Mouse (Mus musculus) stomach, postnatal 0 days (tissue): ENCODE measurements at regions not wholly inside any gene's neighbourhood (a gene's known extent, or its start where the extent isn't known, plus 50 kb on each side); places are given as distances from the start of the nearest gene placed in this dataset.

Source experiments
- ATAC-seq: fragments of 200-750 bp; cut with Nextera tagmentation; 2 replicates; pipeline ENCODE4 v1.8.0; 2017; ENCODE audit not compliant: low FRiP score, low TSS enrichment
- DNase-seq: peaks from one replicate; pipeline ENCODE4 v3.0.0-alpha.2; 2016; ENCODE audit warnings: low spot score
- H3K27ac ChIP-seq: fragments of 300-500 bp; sonication (generic); replicated peaks from 2 replicates; pipeline ENCODE4 v1.5.1; 2014; ENCODE audit warnings: mild to moderate bottlenecking, control low read depth
- H3K27me3 ChIP-seq: fragments of 300-500 bp; sonication (generic); 2 replicates; pipeline ENCODE4 v1.6.1; 2014; ENCODE audit warnings: low read length; ENCODE audit not compliant: control insufficient read depth, insufficient read depth
- H3K36me3 ChIP-seq: fragments of 300-500 bp; sonication (generic); 2 replicates; pipeline ENCODE4 v1.6.1; 2014; ENCODE audit warnings: low read length, mixed read lengths; ENCODE audit not compliant: control insufficient read depth, insufficient read depth
- H3K4me1 ChIP-seq: fragments of 300-500 bp; sonication (generic); replicated peaks from 2 replicates; pipeline ENCODE4 v1.6.1; 2014; ENCODE audit warnings: antibody characterized with exemption; ENCODE audit not compliant: control insufficient read depth, insufficient read depth
- H3K4me2 ChIP-seq: fragments of 300-500 bp; sonication (generic); replicated peaks from 2 replicates; pipeline ENCODE4 v1.6.1; 2014; ENCODE audit warnings: low read depth, mild to moderate bottlenecking, control low read depth, moderate library complexity
- H3K4me3 ChIP-seq: fragments of 300-500 bp; sonication (generic); 2 replicates; pipeline ENCODE4 v1.5.1; 2014; ENCODE audit warnings: low read depth, low read length, control low read depth
- H3K9ac ChIP-seq: fragments of 300-500 bp; sonication (generic); 2 replicates; pipeline ENCODE4 v1.6.1; 2014; ENCODE audit warnings: mild to moderate bottlenecking, low read length, control low read depth, mixed read lengths
- H3K9me3 ChIP-seq: fragments of 300-500 bp; sonication (generic); 2 replicates; pipeline ENCODE4 v1.6.1; 2016; ENCODE audit warnings: low read length; ENCODE audit not compliant: control insufficient read depth
- CTCF ChIP-seq: IDR thresholded peaks from 2 replicates; pipeline ENCODE4 v1.5.1; 2016; ENCODE audit warnings: antibody characterized with exemption, low read depth, mild to moderate bottlenecking, moderate library complexity
- EP300 ChIP-seq: optimal IDR thresholded peaks from 2 replicates; pipeline ENCODE3; 2016; ENCODE audit warnings: antibody characterized with exemption
- WGBS: fragments of 180-500 bp; shearing (Covaris S2); extraction: QIAGEN DNeasy Blood & Tissue Kit; methylation state at CpG from one replicate; pipeline ENCODE4 v1.1.7; 2014; 5-methylcytosine and 5-hydroxymethylcytosine counted together

GRCm38 (mm10) chr11:63276641-63277040, 147.9 kb downstream of the Pmp22 start:
- Histone ChIP-seq H3K36me3 (no peaks in the 10 kb centered on the region), H3K4me2 (no peak overlapping the region), H3K4me1 (no peaks in the 10 kb centered on the region), H3K9me3 (no peaks in the 10 kb centered on the region), H3K27me3 (no peaks in the 10 kb centered on the region), H3K27ac (no peak overlapping the region), H3K4me3 (no peak overlapping the region), H3K9ac (no peak overlapping the region)
- no peak for DNase-seq
- TF ChIP-seq EP300, result no peak
- no peak for TF ChIP-seq CTCF
- no peak for ATAC-seq
- 79% methylated on average over 5 of the region's 5 CpGs for WGBS

- no peak overlapping the region for H3K4me3 ChIP-seq
- no peaks in the 10 kb centered on the region for H3K36me3 ChIP-seq
- H3K4me1 ChIP-seq, result no peaks in the 10 kb centered on the region
- H3K27me3 ChIP-seq, result no peaks in the 10 kb centered on the region
- no peaks in the 10 kb centered on the region for H3K9me3 ChIP-seq
- no peak for TF ChIP-seq EP300
- no peak for TF ChIP-seq CTCF
- no peak for DNase-seq
- ATAC-seq, result no peak
- no peak overlapping the region for H3K9ac ChIP-seq
- H3K4me2 ChIP-seq, result no peak overlapping the region
- no peak overlapping the region for H3K27ac ChIP-seq
- 91% methylated on average over 5 of the region's 5 CpGs for WGBS
Measured at GRCm38 (mm10) chr11:63281839-63282238, 153.1 kb downstream of the Pmp22 start.

- Histone ChIP-seq H3K27me3 (no peaks in the 10 kb centered on the region), H3K9me3 (no peaks in the 10 kb centered on the region), H3K36me3 (no peaks in the 10 kb centered on the region), H3K4me1 (no peaks in the 10 kb centered on the region), H3K4me3 (no peak overlapping the region), H3K4me2 (no peak overlapping the region), H3K27ac (no peak overlapping the region), H3K9ac (no peak overlapping the region)
- 82% methylated on average over 10 of the region's 10 CpGs for WGBS
- DNase-seq (no peak), ATAC-seq (no peak)
- no peak for TF ChIP-seq CTCF
- TF ChIP-seq EP300, result no peak
Measured at GRCm38 (mm10) chr11:63282541-63282940, 153.8 kb downstream of the Pmp22 start.

GRCm38 (mm10) chr11:63286026-63286425, 157.2 kb downstream of the Pmp22 start:
- H3K4me2 ChIP-seq, result no peak overlapping the region
- no peaks in the 10 kb centered on the region for H3K27me3 ChIP-seq
- TF ChIP-seq CTCF (no peak), EP300 (no peak)
- no peak overlapping the region for H3K9ac ChIP-seq
- H3K4me3 ChIP-seq, result no peak overlapping the region
- H3K4me1 ChIP-seq, result no peaks in the 10 kb centered on the region
- H3K27ac ChIP-seq, result no peak overlapping the region
- no peaks in the 10 kb centered on the region for H3K36me3 ChIP-seq
- no peak for DNase-seq
- WGBS, result 64% methylated on average over 2 of the region's 2 CpGs
- H3K9me3 ChIP-seq, result no peaks in the 10 kb centered on the region
- ATAC-seq, result no peak

GRCm38 (mm10) chr11:63287766-63288165, 159.0 kb downstream of the Pmp22 start:
- no peak for TF ChIP-seq EP300
- TF ChIP-seq CTCF, result no peak
- H3K36me3 ChIP-seq, result no peaks in the 10 kb centered on the region
- no peaks in the 10 kb centered on the region for H3K4me1 ChIP-seq
- 58% methylated on average over 2 of the region's 2 CpGs for WGBS
- H3K9ac ChIP-seq, result no peak overlapping the region
- no peak overlapping the region for H3K27ac ChIP-seq
- no peaks in the 10 kb centered on the region for H3K27me3 ChIP-seq
- ATAC-seq, result no peak
- H3K4me3 ChIP-seq, result no peak overlapping the region
- no peak for DNase-seq
- H3K4me2 ChIP-seq, result no peak overlapping the region
- no peaks in the 10 kb centered on the region for H3K9me3 ChIP-seq

GRCm38 (mm10) chr11:63290618-63291017, 161.8 kb downstream of the Pmp22 start:
- ATAC-seq (no peak), DNase-seq (no peak)
- no peak overlapping the region for H3K9ac ChIP-seq
- H3K36me3 ChIP-seq, result no peaks in the 10 kb centered on the region
- no peaks in the 10 kb centered on the region for H3K27me3 ChIP-seq
- H3K9me3 ChIP-seq, result no peaks in the 10 kb centered on the region
- no peaks in the 10 kb centered on the region for H3K4me1 ChIP-seq
- TF ChIP-seq EP300, result no peak
- TF ChIP-seq CTCF, result no peak
- WGBS, result 81% methylated on average over 13 of the region's 13 CpGs
- H3K4me3 ChIP-seq, result no peak overlapping the region
- H3K4me2 ChIP-seq, result no peak overlapping the region
- no peak overlapping the region for H3K27ac ChIP-seq
